Mouse (Mus musculus): ENCODE results near the gene Bckdk. TPM values are rescaled to one million over a fixed set of nuclear protein-coding genes. Genes with fewer than 3 reads are reported as not detected.

Gene Bckdk
- total and polyA plus RNA-seq, 2 experiments, result 8.2 to 19.8 TPM

DNA sequence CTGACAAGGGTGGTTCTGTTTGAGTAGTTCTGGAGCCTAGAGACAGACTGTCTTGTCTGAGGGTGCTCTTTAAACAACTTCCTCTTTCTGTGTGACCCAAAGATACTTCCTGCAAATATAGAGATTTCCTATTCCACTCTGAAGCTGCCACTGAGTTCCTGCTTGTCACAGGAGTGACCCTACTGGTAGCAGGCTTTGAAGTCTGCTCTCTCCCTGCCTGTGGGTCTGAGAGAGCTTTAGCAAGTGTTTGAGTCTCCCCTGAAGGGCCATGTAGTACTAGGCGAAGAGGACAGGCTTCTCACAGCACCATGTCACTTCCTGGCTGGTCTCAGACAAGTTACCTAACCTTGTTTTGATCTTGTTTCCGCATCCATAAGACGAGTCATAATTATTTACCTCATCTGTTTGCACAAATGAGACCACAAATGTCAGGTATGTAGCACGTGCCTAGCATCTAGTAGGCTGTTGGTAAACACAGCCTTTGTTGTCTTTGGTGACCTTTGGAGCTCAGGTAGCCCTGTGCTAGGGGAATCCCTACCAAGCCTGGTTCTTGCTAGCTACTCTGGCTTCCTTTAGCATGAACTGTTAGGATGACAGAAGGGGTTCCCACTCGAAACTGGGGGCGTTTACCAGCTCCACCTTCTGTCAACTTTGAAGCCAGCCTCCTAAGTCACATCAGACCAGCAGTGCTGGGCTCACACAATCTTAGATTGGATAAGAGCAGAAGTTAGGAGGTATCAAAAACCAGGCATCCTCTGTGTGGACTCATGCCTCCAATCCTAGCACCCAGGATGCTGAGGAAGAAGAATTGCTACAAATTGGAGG lies 18.8 kb downstream of the Bckdk start:
- H3K9ac ChIP-seq (ENCODE audit: low read depth, low read length), result no peak overlapping the region
- DNase-seq (ENCODE audit: extremely low read depth, low read depth, low spot score), result peak; percentile 61
- WGBS, result 46% methylated on average over 6 of the region's 6 CpGs

DNA sequence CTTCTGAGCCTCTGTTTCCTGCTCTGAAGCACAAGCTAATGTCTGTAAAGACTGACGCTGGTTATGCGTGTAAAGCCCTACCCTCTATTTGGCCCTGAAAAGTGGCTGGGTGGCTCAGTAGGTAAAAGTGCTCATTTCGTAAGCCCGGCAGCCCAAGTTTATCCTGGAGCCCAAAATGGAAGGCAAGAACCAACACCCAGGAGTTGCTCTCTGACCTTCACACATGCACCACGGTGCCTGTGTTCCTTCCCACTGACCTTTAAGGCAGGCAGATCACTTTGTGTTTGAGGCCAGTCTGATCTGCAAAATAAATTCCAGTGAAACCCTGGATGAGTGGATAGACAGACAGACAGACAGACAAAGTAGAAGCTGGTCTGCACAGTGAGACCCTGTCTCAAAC lies 19.8 kb downstream of the Bckdk start:
- Histone ChIP-seq H3K4me1 (ENCODE audit: control insufficient read depth, insufficient read depth, low read length) (peaks cover 9% of the 10 kb centered on the region), H3K36me3 (ENCODE audit: control insufficient read depth, insufficient read depth, low read length) (peaks cover 3% of the 10 kb centered on the region; the same call in 1 of the 2 replicates), H3K27me3 (ENCODE audit: control insufficient read depth, insufficient read depth, low read length) (no peaks in the 10 kb centered on the region), H3K9ac (ENCODE audit: low read depth, low read length) (no peak overlapping the region), H3K27ac (replicated peaks; ENCODE audit: insufficient read depth, low read depth, low read length) (no peak overlapping the region), H3K79me2 (ENCODE audit: control insufficient read depth, insufficient read depth, low read length) (no peaks in the 10 kb centered on the region), H3K4me3 (ENCODE audit: insufficient read depth, low read depth, low read length) (no peak overlapping the region)
- WGBS, result 76% methylated on average over 5 of the region's 5 CpGs
- no peak for TF ChIP-seq POLR2A (IDR thresholded peaks at IDR 0.05; ENCODE audit: extremely low read depth, insufficient read depth, low read length)
- no peak for TF ChIP-seq CTCF (IDR thresholded peaks at IDR 0.05; ENCODE audit: low read depth, low read length)
- DNase-seq (ENCODE audit: extremely low read depth, low read depth, low spot score), result no peak

More for the DNA sequence above, 18.8 kb downstream of the Bckdk start:
- peaks cover 3% of the 10 kb centered on the region; the same call in 1 of the 2 replicates for H3K36me3 ChIP-seq (ENCODE audit: control insufficient read depth, insufficient read depth, low read length)
- TF ChIP-seq CTCF (IDR thresholded peaks at IDR 0.05; ENCODE audit: low read depth, low read length) (no peak), POLR2A (IDR thresholded peaks at IDR 0.05; ENCODE audit: extremely low read depth, insufficient read depth, low read length) (no peak)
- H3K27me3 ChIP-seq (ENCODE audit: control insufficient read depth, insufficient read depth, low read length), result no peaks in the 10 kb centered on the region
- H3K4me1 ChIP-seq (ENCODE audit: control insufficient read depth, insufficient read depth, low read length), result peaks cover 9% of the 10 kb centered on the region; the same call in 1 of the 2 replicates
- no peak overlapping the region for H3K4me3 ChIP-seq (ENCODE audit: insufficient read depth, low read depth, low read length)
- peak overlapping the region; percentile 66 for H3K27ac ChIP-seq (replicated peaks; ENCODE audit: insufficient read depth, low read depth, low read length)
- no peaks in the 10 kb centered on the region for H3K79me2 ChIP-seq (ENCODE audit: control insufficient read depth, insufficient read depth, low read length)

DNA sequence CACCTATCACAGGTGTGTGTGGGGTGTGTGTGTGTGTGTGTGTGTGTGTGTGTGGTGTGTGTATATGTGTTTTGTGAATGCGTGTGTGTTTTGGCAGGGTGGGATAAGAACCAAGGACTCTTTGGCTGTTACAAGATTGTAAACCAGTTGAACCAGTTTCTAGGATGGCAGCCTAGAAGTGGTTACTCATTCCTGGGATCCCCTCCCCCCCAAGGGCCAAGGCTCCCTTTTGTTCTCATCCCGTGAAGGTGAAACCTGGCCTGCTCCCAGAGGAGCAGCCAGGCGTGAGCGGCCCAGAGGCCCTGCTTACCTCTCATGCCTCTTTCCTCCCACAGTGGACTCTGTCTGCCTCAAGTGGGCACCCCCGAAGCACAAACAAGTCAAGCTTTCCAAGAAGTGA lies 21.4 kb downstream of the Bckdk start:
- 65% methylated on average over 5 of the region's 5 CpGs for WGBS
- H3K9ac ChIP-seq (ENCODE audit: low read depth, low read length), result no peak overlapping the region
- TF ChIP-seq POLR2A (IDR thresholded peaks at IDR 0.05; ENCODE audit: extremely low read depth, insufficient read depth, low read length) (no peak), CTCF (IDR thresholded peaks at IDR 0.05; ENCODE audit: low read depth, low read length) (no peak)

DNA sequence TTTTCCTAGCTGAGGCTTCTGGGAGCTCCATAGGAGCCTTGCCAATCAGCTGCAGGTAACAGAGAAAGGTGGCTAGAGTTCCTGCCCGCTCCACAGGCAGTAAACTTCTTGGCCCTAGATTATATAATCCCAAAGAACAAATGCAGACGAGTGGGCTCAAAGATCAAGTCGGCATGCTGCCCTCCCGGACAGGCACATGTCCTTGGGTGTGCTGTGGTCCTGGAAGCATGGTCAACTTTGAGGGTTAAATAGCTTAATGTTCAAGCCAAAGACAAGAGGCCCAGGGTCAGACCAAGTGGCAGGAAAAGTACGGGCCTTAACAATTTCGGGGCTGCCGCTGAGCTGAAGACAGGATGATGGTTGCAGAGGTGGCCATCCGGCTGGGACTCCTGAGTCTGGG lies 22.2 kb downstream of the Bckdk start:
- WGBS, result 78% methylated on average over 8 of the region's 8 CpGs
- DNase-seq (ENCODE audit: extremely low read depth, low read depth, low spot score), result no peak
- peaks cover 3% of the 10 kb centered on the region; the same call in 1 of the 2 replicates for H3K36me3 ChIP-seq (ENCODE audit: control insufficient read depth, insufficient read depth, low read length)
- H3K4me1 ChIP-seq (ENCODE audit: control insufficient read depth, insufficient read depth, low read length), result peaks cover 21% of the 10 kb centered on the region
- no peak for TF ChIP-seq POLR2A (IDR thresholded peaks at IDR 0.05; ENCODE audit: extremely low read depth, insufficient read depth, low read length)
- no peak for TF ChIP-seq CTCF (IDR thresholded peaks at IDR 0.05; ENCODE audit: low read depth, low read length)
- H3K27me3 ChIP-seq (ENCODE audit: control insufficient read depth, insufficient read depth, low read length), result no peaks in the 10 kb centered on the region
- H3K4me3 ChIP-seq (ENCODE audit: insufficient read depth, low read depth, low read length), result no peak overlapping the region
- H3K79me2 ChIP-seq (ENCODE audit: control insufficient read depth, insufficient read depth, low read length), result no peaks in the 10 kb centered on the region
- H3K9ac ChIP-seq (ENCODE audit: low read depth, low read length), result no peak overlapping the region
- H3K27ac ChIP-seq (replicated peaks; ENCODE audit: insufficient read depth, low read depth, low read length), result no peak overlapping the region

More for the DNA sequence above, 21.4 kb downstream of the Bckdk start:
- H3K27me3 ChIP-seq (ENCODE audit: control insufficient read depth, insufficient read depth, low read length), result no peaks in the 10 kb centered on the region
- H3K79me2 ChIP-seq (ENCODE audit: control insufficient read depth, insufficient read depth, low read length), result no peaks in the 10 kb centered on the region
- H3K4me1 ChIP-seq (ENCODE audit: control insufficient read depth, insufficient read depth, low read length), result peaks cover 17% of the 10 kb centered on the region
- no peak for DNase-seq (ENCODE audit: extremely low read depth, low read depth, low spot score)
- H3K27ac ChIP-seq (replicated peaks; ENCODE audit: insufficient read depth, low read depth, low read length), result no peak overlapping the region
- H3K36me3 ChIP-seq (ENCODE audit: control insufficient read depth, insufficient read depth, low read length), result peaks cover 3% of the 10 kb centered on the region; the same call in 1 of the 2 replicates
- H3K4me3 ChIP-seq (ENCODE audit: insufficient read depth, low read depth, low read length), result no peak overlapping the region

DNA sequence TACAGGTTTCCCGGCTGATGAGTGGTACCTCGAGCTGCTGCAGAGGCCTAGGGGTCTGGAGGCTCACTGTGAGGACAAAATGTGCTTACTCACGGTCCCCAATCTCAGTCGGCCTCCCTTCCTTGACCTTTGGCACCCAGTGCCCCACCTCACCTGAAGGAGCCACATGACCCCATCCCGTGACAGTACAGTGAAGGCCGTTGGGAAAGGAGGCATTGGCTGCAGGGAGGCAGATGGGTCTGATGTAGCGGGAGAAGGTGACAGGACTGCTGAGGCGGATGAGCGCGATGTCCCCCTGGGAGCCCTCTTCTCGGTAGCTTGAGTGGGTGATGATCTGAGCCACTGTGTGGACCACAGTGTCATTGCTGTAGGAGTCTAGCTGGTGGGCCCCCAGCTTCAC lies 23.0 kb downstream of the Bckdk start:
- peaks cover 3% of the 10 kb centered on the region; the same call in 1 of the 2 replicates for H3K36me3 ChIP-seq (ENCODE audit: control insufficient read depth, insufficient read depth, low read length)
- H3K79me2 ChIP-seq (ENCODE audit: control insufficient read depth, insufficient read depth, low read length), result no peaks in the 10 kb centered on the region
- H3K27me3 ChIP-seq (ENCODE audit: control insufficient read depth, insufficient read depth, low read length), result no peaks in the 10 kb centered on the region
- no peak overlapping the region for H3K9ac ChIP-seq (ENCODE audit: low read depth, low read length)
- no peak overlapping the region for H3K27ac ChIP-seq (replicated peaks; ENCODE audit: insufficient read depth, low read depth, low read length)
- 79% methylated on average over 11 of the region's 11 CpGs for WGBS
- H3K4me1 ChIP-seq (ENCODE audit: control insufficient read depth, insufficient read depth, low read length), result peaks cover 24% of the 10 kb centered on the region
- TF ChIP-seq POLR2A (IDR thresholded peaks at IDR 0.05; ENCODE audit: extremely low read depth, insufficient read depth, low read length) (no peak), CTCF (IDR thresholded peaks at IDR 0.05; ENCODE audit: low read depth, low read length) (no peak)
- no peak for DNase-seq (ENCODE audit: extremely low read depth, low read depth, low spot score)
- H3K4me3 ChIP-seq (ENCODE audit: insufficient read depth, low read depth, low read length), result no peak overlapping the region

DNA sequence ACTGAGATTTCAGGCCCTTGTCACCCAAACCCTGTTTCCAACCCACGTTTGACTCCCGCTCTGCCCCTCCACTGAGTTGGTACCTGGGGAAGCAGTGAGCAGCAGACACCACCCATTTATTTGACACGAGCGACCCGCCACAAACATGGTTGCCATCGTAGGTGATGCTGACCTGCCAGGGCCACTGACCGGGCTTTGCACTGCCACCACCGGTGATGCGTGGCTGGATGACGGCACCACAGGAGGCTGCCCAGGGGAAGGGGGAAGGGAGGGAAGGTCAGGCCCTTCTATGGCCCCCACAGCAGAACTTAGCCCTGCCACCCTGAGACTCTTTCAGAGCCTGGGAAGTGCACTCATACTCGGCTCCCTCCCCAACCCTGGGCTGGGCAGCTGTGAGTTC lies 23.8 kb downstream of the Bckdk start:
- H3K36me3 ChIP-seq (ENCODE audit: control insufficient read depth, insufficient read depth, low read length), result peaks cover 3% of the 10 kb centered on the region; the same call in 1 of the 2 replicates
- TF ChIP-seq POLR2A (IDR thresholded peaks at IDR 0.05; ENCODE audit: extremely low read depth, insufficient read depth, low read length) (no peak), CTCF (IDR thresholded peaks at IDR 0.05; ENCODE audit: low read depth, low read length) (no peak)
- no peak for DNase-seq (ENCODE audit: extremely low read depth, low read depth, low spot score)
- no peak overlapping the region for H3K9ac ChIP-seq (ENCODE audit: low read depth, low read length)
- 96% methylated on average over 11 of the region's 11 CpGs for WGBS
- no peak overlapping the region for H3K27ac ChIP-seq (replicated peaks; ENCODE audit: insufficient read depth, low read depth, low read length)
- H3K4me1 ChIP-seq (ENCODE audit: control insufficient read depth, insufficient read depth, low read length), result peaks cover 21% of the 10 kb centered on the region
- H3K4me3 ChIP-seq (ENCODE audit: insufficient read depth, low read depth, low read length), result no peak overlapping the region
- H3K79me2 ChIP-seq (ENCODE audit: control insufficient read depth, insufficient read depth, low read length), result no peaks in the 10 kb centered on the region
- H3K27me3 ChIP-seq (ENCODE audit: control insufficient read depth, insufficient read depth, low read length), result no peaks in the 10 kb centered on the region
